7 mouse cellular contexts compared by ENCODE assay signal in the genomic region with DNA sequence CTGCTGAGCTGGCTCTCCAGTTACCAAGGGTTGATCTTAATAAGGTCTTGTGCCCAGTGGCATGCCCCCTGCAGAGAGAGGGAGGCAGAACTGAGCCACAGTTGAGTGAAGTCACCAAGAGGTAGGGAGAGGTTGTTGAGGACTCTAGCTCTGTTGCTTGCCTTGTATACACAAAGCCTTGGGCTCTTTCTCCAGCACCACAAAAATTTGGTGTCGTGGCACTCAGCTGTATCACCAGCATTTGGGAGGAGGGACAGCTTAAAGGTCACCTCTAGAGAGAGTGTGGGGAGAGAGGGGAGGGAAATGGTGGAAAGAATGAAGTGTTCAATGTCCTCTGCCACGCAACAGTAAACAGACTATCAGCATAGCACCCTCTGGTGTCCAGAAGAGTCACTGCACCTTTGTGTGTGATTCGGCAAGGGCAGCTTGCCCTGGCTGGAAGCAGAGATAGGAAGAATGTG. TPM values are rescaled to one million over a fixed set of nuclear protein-coding genes. Genes with fewer than 3 reads are reported as not detected.
DNase-seq lines count a peak whose midpoint lies in the region; ATAC-seq lines count a peak whose summit lies in the region.

No protein-coding gene starts in this region.

- H3K9me3 ChIP-seq in intestine, embryonic 15.5 days: no peaks in the 10 kb centered on the region
- no peaks in the 10 kb centered on the region for H3K9me3 ChIP-seq in midbrain, embryonic 10.5 days (replicated peaks)

- ATAC-seq in intestine, embryonic 15.5 days: peak; percentile 52

- H3K9ac ChIP-seq in intestine, embryonic 15.5 days: no peak overlapping the region

- peak; percentile 78 to 94 for DNase-seq in adrenal gland, adult (ENCODE audit: inconsistent age in 2 of 2, low spot score in 1 of 2)
- DNase-seq in embryo, embryonic 10 days (ENCODE audit: low spot score): peak; percentile 87
- peak; percentile 34 to 70 for DNase-seq in gastrocnemius, postnatal 4 days (ENCODE audit: low spot score in 2 of 2)
- DNase-seq in left cerebral cortex, postnatal 25 days (ENCODE audit: low spot score in 2 of 2): peak; percentile 72 to 81
- peak; percentile 68 for DNase-seq in midbrain, embryonic 10.5 days (ENCODE audit: low spot score)
- peak; percentile 33 to 53 for DNase-seq in right cerebral cortex, postnatal 36 days (ENCODE audit: low spot score in 2 of 2)

- H3K4me2 ChIP-seq in intestine, embryonic 15.5 days (replicated peaks): no peak overlapping the region

- H3K27ac ChIP-seq in intestine, embryonic 15.5 days: no peak overlapping the region
- H3K27ac ChIP-seq in midbrain, embryonic 10.5 days (replicated peaks): no peak overlapping the region

- no peaks in the 10 kb centered on the region for H3K36me3 ChIP-seq in intestine, embryonic 15.5 days
- H3K36me3 ChIP-seq in midbrain, embryonic 10.5 days: no peaks in the 10 kb centered on the region

- intact Hi-C loops in left cerebral cortex, postnatal 25 days (cut with DNase I): loop anchor here (1.0 to 5.0 kb wide), 2 partner anchors 49 to 176 kb away; no protein-coding TSS in a partner anchor

- no peaks in the 10 kb centered on the region for H3K27me3 ChIP-seq in intestine, embryonic 15.5 days (replicated peaks)
- no peaks in the 10 kb centered on the region for H3K27me3 ChIP-seq in midbrain, embryonic 10.5 days (ENCODE audit: low read depth, poor library complexity, severe bottlenecking)

- no peak overlapping the region for H3K4me3 ChIP-seq in intestine, embryonic 15.5 days (replicated peaks)
- no peak overlapping the region for H3K4me3 ChIP-seq in midbrain, embryonic 10.5 days

- 0 out of 2 replicates have a peak, but pooled peaks cover 2% of the 10 kb centered on the region for H3K4me1 ChIP-seq in intestine, embryonic 15.5 days (replicated peaks)
- no peaks in the 10 kb centered on the region for H3K4me1 ChIP-seq in midbrain, embryonic 10.5 days

- WGBS in intestine, embryonic 15.5 days: 3% methylated on average over 3 of the region's 3 CpGs
- 9% methylated on average over 3 of the region's 3 CpGs for WGBS in midbrain, embryonic 10.5 days

RNA-seq across cellular contexts. Expression of a gene that starts 9.2 kb away (rescaled TPM):
- total RNA-seq in gastrocnemius, postnatal 4 days (2021): 10 to 100 TPM; 10.6 to 16.4 TPM
- polyA plus RNA-seq in intestine, embryonic 15.5 days (2015; fragmentation: Nextera tagmentation; extraction: Ambion mirVana): 68.1 and 68.6 TPM in 2 replicates
- total RNA-seq in left cerebral cortex, postnatal 25 days (2021): 10 to 100 TPM; 14.8 to 14.9 TPM
- 29.5 and 34.3 TPM in 2 replicates for polyA plus RNA-seq in midbrain, embryonic 10.5 days (2016; fragmentation: Nextera tagmentation; extraction: Ambion mirVana)

RNA-seq across cellular contexts. Expression of a gene that starts 54.5 kb away (rescaled TPM):
- total RNA-seq in gastrocnemius, postnatal 4 days (2021): under 1 TPM; 0.34 to 0.86 TPM
- 0.08 TPM in 1 of 2 replicates, not detected in the other for polyA plus RNA-seq in intestine, embryonic 15.5 days (2015; fragmentation: Nextera tagmentation; extraction: Ambion mirVana)
- under 1 TPM in 1 of 2 experiments, not detected in 1; 0.07 TPM for total RNA-seq in left cerebral cortex, postnatal 25 days (2021)
- polyA plus RNA-seq in midbrain, embryonic 10.5 days (2016; fragmentation: Nextera tagmentation; extraction: Ambion mirVana): not detected in 2 replicates

RNA-seq across cellular contexts. Expression of a gene that starts 55.0 kb away (rescaled TPM):
- total RNA-seq in gastrocnemius, postnatal 4 days (2021): not detected
- polyA plus RNA-seq in intestine, embryonic 15.5 days (2015; fragmentation: Nextera tagmentation; extraction: Ambion mirVana): 0.14 and 0.25 TPM in 2 replicates
- total RNA-seq in left cerebral cortex, postnatal 25 days (2021): not detected
- polyA plus RNA-seq in midbrain, embryonic 10.5 days (2016; fragmentation: Nextera tagmentation; extraction: Ambion mirVana): not detected in 2 replicates

RNA-seq across cellular contexts. Expression of a gene that starts 57.6 kb away (rescaled TPM):
- not detected for total RNA-seq in gastrocnemius, postnatal 4 days (2021)
- polyA plus RNA-seq in intestine, embryonic 15.5 days (2015; fragmentation: Nextera tagmentation; extraction: Ambion mirVana): not detected in 2 replicates
- not detected for total RNA-seq in left cerebral cortex, postnatal 25 days (2021)
- not detected in 2 replicates for polyA plus RNA-seq in midbrain, embryonic 10.5 days (2016; fragmentation: Nextera tagmentation; extraction: Ambion mirVana)

RNA-seq across cellular contexts. Expression of a gene that starts 57.7 kb away (rescaled TPM):
- not detected for total RNA-seq in gastrocnemius, postnatal 4 days (2021)
- not detected in 2 replicates for polyA plus RNA-seq in intestine, embryonic 15.5 days (2015; fragmentation: Nextera tagmentation; extraction: Ambion mirVana)
- not detected for total RNA-seq in left cerebral cortex, postnatal 25 days (2021)
- not detected in 2 replicates for polyA plus RNA-seq in midbrain, embryonic 10.5 days (2016; fragmentation: Nextera tagmentation; extraction: Ambion mirVana)
